Mouse (Mus musculus): ENCODE results near the gene Wdr45.

DNA sequence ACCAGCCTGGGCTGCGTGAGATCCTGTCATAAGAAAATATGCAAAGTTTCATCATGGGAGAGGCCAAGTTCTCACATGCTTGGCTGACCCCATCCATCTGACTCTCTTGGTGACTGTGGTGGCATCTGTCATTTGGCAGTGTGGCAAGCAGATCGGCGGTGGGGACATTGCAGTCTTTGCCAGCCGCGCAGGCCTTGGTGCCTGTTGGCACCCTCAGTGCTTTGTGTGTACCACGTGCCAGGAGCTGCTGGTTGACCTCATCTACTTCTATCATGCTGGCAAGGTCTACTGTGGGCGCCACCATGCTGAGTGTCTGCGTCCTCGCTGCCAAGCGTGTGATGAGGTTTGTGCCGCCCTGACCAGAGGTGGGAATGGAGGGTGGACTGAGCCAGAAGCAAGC lies 49.3 kb upstream of the Wdr45 start:
- TF ChIP-seq POLR2A (IDR thresholded peaks at IDR 0.05; ENCODE audit: low read depth, low read length): no peak
- TF ChIP-seq CTCF (IDR thresholded peaks at IDR 0.05; ENCODE audit: borderline replicate concordance, insufficient read depth, low read length): no peak
